Mouse (Mus musculus) neural tube, embryonic 15.5 days (tissue): Measurements from ENCODE around the gene Impg1. TPM values are rescaled to one million over a fixed set of nuclear protein-coding genes. Genes with fewer than 3 reads are reported as not detected.

Experiments
- ATAC-seq: fragments of 200-750 bp; cut with Nextera tagmentation; 2 replicates; pipeline ENCODE4 v1.8.0; 2017; ENCODE audit warnings: mild to moderate bottlenecking, moderate TSS enrichment, moderate library complexity; ENCODE audit not compliant: low FRiP score
- H3K27ac ChIP-seq: fragments of 300-500 bp; sonication (generic); replicated peaks from 2 replicates; pipeline ENCODE4 v1.5.1; 2015; ENCODE audit warnings: mild to moderate bottlenecking, inconsistent platforms
- H3K27me3 ChIP-seq: fragments of 300-500 bp; sonication (generic); replicated peaks from 2 replicates; pipeline ENCODE4 v1.6.1; 2015; ENCODE audit warnings: inconsistent platforms
- H3K36me3 ChIP-seq: fragments of 300-500 bp; sonication (generic); 2 replicates; pipeline ENCODE4 v1.6.1; 2015; ENCODE audit warnings: inconsistent platforms
- H3K4me1 ChIP-seq: fragments of 300-500 bp; sonication (generic); 2 replicates; pipeline ENCODE4 v1.6.1; 2015; ENCODE audit warnings: inconsistent platforms
- H3K4me2 ChIP-seq: fragments of 300-500 bp; sonication (generic); 2 replicates; pipeline ENCODE4 v1.6.1; 2015; ENCODE audit warnings: inconsistent platforms, mild to moderate bottlenecking, moderate library complexity
- H3K4me3 ChIP-seq: fragments of 300-500 bp; sonication (generic); replicated peaks from 2 replicates; pipeline ENCODE4 v1.5.1; 2015; ENCODE audit warnings: mild to moderate bottlenecking, inconsistent platforms
- H3K9ac ChIP-seq: fragments of 300-500 bp; sonication (generic); replicated peaks from 2 replicates; pipeline ENCODE4 v1.6.1; 2015; ENCODE audit warnings: mild to moderate bottlenecking, inconsistent platforms
- H3K9me3 ChIP-seq: fragments of 300-500 bp; sonication (generic); replicated peaks from 2 replicates; pipeline ENCODE4 v1.6.1; 2016; ENCODE audit warnings: inconsistent platforms
- WGBS: fragments of 180-500 bp; shearing (Covaris S2); methylation state at CpG from one replicate; pipeline ENCODE4 v1.1.7; 2015; ENCODE audit warnings: mixed read lengths; 5-methylcytosine and 5-hydroxymethylcytosine counted together
- polyA plus RNA-seq: library from polyadenylated mRNA; unstranded; fragments of >200 nt; fragmentation: Nextera tagmentation; extraction: Ambion mirVana; gene quantifications from 2 replicates; pipeline ENCODE4 v1.2.1, GENCODE M21; 2015

The Impg1 gene
- polyA plus RNA-seq, 1 experiment from 2014 or later: 0.05 TPM

GRCm38 (mm10) chr9:80307629-80308028, 157.7 kb downstream of the Impg1 start:
- H3K9me3 ChIP-seq: no peaks in the 10 kb centered on the region
- no peaks in the 10 kb centered on the region for H3K4me1 ChIP-seq
- 90% methylated on average over 13 of the region's 13 CpGs for WGBS
- no peak overlapping the region for H3K4me2 ChIP-seq
- H3K9ac ChIP-seq: no peak overlapping the region
- no peak for ATAC-seq
- H3K27me3 ChIP-seq: no peaks in the 10 kb centered on the region
- H3K4me3 ChIP-seq: no peak overlapping the region
- H3K27ac ChIP-seq: no peak overlapping the region
- H3K36me3 ChIP-seq: no peaks in the 10 kb centered on the region

- no peak overlapping the region for H3K27ac ChIP-seq
- no peak overlapping the region for H3K4me3 ChIP-seq
- peak overlapping the region; percentile 29; the same call in 1 of the 2 replicates for H3K9ac ChIP-seq
- no peaks in the 10 kb centered on the region for H3K36me3 ChIP-seq
- no peaks in the 10 kb centered on the region for H3K4me1 ChIP-seq
- 43% methylated on average over 11 of the region's 11 CpGs for WGBS
- no peaks in the 10 kb centered on the region for H3K9me3 ChIP-seq
- peak; percentile 61; the same call in 1 of the 2 replicates for ATAC-seq
- H3K4me2 ChIP-seq: peak overlapping the region; percentile 34
- no peaks in the 10 kb centered on the region for H3K27me3 ChIP-seq
Observed at GRCm38 (mm10) chr9:80306853-80307252, 158.4 kb downstream of the Impg1 start.

- no peaks in the 10 kb centered on the region for H3K4me1 ChIP-seq
- no peaks in the 10 kb centered on the region for H3K9me3 ChIP-seq
- no peak overlapping the region for H3K27ac ChIP-seq
- no peak overlapping the region for H3K4me2 ChIP-seq
- no peaks in the 10 kb centered on the region for H3K36me3 ChIP-seq
- H3K27me3 ChIP-seq: no peaks in the 10 kb centered on the region
- ATAC-seq: peak; percentile 28; the same call in 1 of the 2 replicates
- WGBS: 87% methylated on average over 4 of the region's 4 CpGs
- H3K4me3 ChIP-seq: no peak overlapping the region
- no peak overlapping the region for H3K9ac ChIP-seq
Observed at GRCm38 (mm10) chr9:80306390-80306789, 158.9 kb downstream of the Impg1 start.

- H3K9ac ChIP-seq: no peak overlapping the region
- no peaks in the 10 kb centered on the region for H3K27me3 ChIP-seq
- no peak overlapping the region for H3K4me3 ChIP-seq
- WGBS: 78% methylated on average over 4 of the region's 4 CpGs
- no peak overlapping the region for H3K4me2 ChIP-seq
- no peaks in the 10 kb centered on the region for H3K36me3 ChIP-seq
- H3K27ac ChIP-seq: no peak overlapping the region
- no peak for ATAC-seq
- no peaks in the 10 kb centered on the region for H3K9me3 ChIP-seq
- H3K4me1 ChIP-seq: no peaks in the 10 kb centered on the region
Observed at GRCm38 (mm10) chr9:80303518-80303917, 161.8 kb downstream of the Impg1 start.

GRCm38 (mm10) chr9:80299031-80299430, 166.2 kb downstream of the Impg1 start:
- Histone ChIP-seq H3K4me3 (no peak overlapping the region), H3K9me3 (no peaks in the 10 kb centered on the region), H3K4me2 (no peak overlapping the region), H3K9ac (no peak overlapping the region), H3K36me3 (no peaks in the 10 kb centered on the region), H3K4me1 (no peaks in the 10 kb centered on the region), H3K27me3 (no peaks in the 10 kb centered on the region), H3K27ac (no peak overlapping the region)
- WGBS: 94% methylated on average over 9 of the region's 9 CpGs
- no peak for ATAC-seq

- 84% methylated on average over 4 of the region's 4 CpGs for WGBS
- no peak overlapping the region for H3K9ac ChIP-seq
- no peaks in the 10 kb centered on the region for H3K27me3 ChIP-seq
- no peaks in the 10 kb centered on the region for H3K4me1 ChIP-seq
- no peaks in the 10 kb centered on the region for H3K9me3 ChIP-seq
- H3K4me2 ChIP-seq: no peak overlapping the region
- H3K36me3 ChIP-seq: peaks cover 5% of the 10 kb centered on the region
- H3K4me3 ChIP-seq: no peak overlapping the region
- no peak for ATAC-seq
- H3K27ac ChIP-seq: no peak overlapping the region
Observed at GRCm38 (mm10) chr9:80296086-80296485, 169.2 kb downstream of the Impg1 start.

GRCm38 (mm10) chr9:80293056-80293584, 172.2 kb downstream of the Impg1 start:
- no peak overlapping the region for H3K4me2 ChIP-seq
- no peaks in the 10 kb centered on the region for H3K27me3 ChIP-seq
- no peak overlapping the region for H3K4me3 ChIP-seq
- no peak overlapping the region for H3K9ac ChIP-seq
- peaks cover 7% of the 10 kb centered on the region for H3K36me3 ChIP-seq
- no peak overlapping the region for H3K27ac ChIP-seq
- no peaks in the 10 kb centered on the region for H3K4me1 ChIP-seq
- ATAC-seq: no peak
- WGBS: 66% methylated on average over 2 of the region's 2 CpGs
- no peaks in the 10 kb centered on the region for H3K9me3 ChIP-seq

GRCm38 (mm10) chr9:80286845-80287244, 178.4 kb downstream of the Impg1 start:
- Histone ChIP-seq H3K4me1 (no peaks in the 10 kb centered on the region), H3K27me3 (no peaks in the 10 kb centered on the region), H3K4me2 (no peak overlapping the region), H3K27ac (no peak overlapping the region), H3K9ac (no peak overlapping the region), H3K9me3 (no peaks in the 10 kb centered on the region), H3K4me3 (no peak overlapping the region), H3K36me3 (peaks cover 7% of the 10 kb centered on the region)
- ATAC-seq: no peak
- WGBS: 82% methylated on average over 7 of the region's 7 CpGs

- Histone ChIP-seq H3K36me3 (peaks cover 7% of the 10 kb centered on the region), H3K27me3 (no peaks in the 10 kb centered on the region), H3K4me1 (no peaks in the 10 kb centered on the region), H3K9me3 (no peaks in the 10 kb centered on the region), H3K27ac (no peak overlapping the region), H3K4me3 (no peak overlapping the region), H3K4me2 (no peak overlapping the region), H3K9ac (no peak overlapping the region)
- no peak for ATAC-seq
- WGBS: 87% methylated on average over 2 of the region's 2 CpGs
Observed at GRCm38 (mm10) chr9:80284539-80285174, 180.6 kb downstream of the Impg1 start.

- Histone ChIP-seq H3K4me1 (no peaks in the 10 kb centered on the region), H3K4me2 (no peak overlapping the region), H3K4me3 (no peak overlapping the region), H3K9ac (no peak overlapping the region), H3K9me3 (no peaks in the 10 kb centered on the region), H3K27me3 (no peaks in the 10 kb centered on the region), H3K27ac (no peak overlapping the region), H3K36me3 (peaks cover 10% of the 10 kb centered on the region)
- ATAC-seq: no peak
- 98% methylated on average over 3 of the region's 3 CpGs for WGBS
Observed at GRCm38 (mm10) chr9:80282426-80282825, 182.9 kb downstream of the Impg1 start.

GRCm38 (mm10) chr9:80280724-80281123, 184.6 kb downstream of the Impg1 start:
- H3K4me3 ChIP-seq: no peak overlapping the region
- no peak overlapping the region for H3K9ac ChIP-seq
- ATAC-seq: no peak
- H3K4me1 ChIP-seq: no peaks in the 10 kb centered on the region
- H3K4me2 ChIP-seq: no peak overlapping the region
- 95% methylated on average over 1 of the region's 1 CpGs for WGBS
- H3K9me3 ChIP-seq: no peaks in the 10 kb centered on the region
- peaks cover 11% of the 10 kb centered on the region for H3K36me3 ChIP-seq
- no peaks in the 10 kb centered on the region for H3K27me3 ChIP-seq
- no peak overlapping the region for H3K27ac ChIP-seq

GRCm38 (mm10) chr9:80277770-80278169, 187.5 kb downstream of the Impg1 start:
- H3K27ac ChIP-seq: no peak overlapping the region
- H3K4me3 ChIP-seq: no peak overlapping the region
- H3K27me3 ChIP-seq: no peaks in the 10 kb centered on the region
- no peak for ATAC-seq
- no peaks in the 10 kb centered on the region for H3K4me1 ChIP-seq
- H3K4me2 ChIP-seq: no peak overlapping the region
- 85% methylated on average over 6 of the region's 6 CpGs for WGBS
- H3K9ac ChIP-seq: no peak overlapping the region
- H3K9me3 ChIP-seq: no peaks in the 10 kb centered on the region
- peaks cover 6% of the 10 kb centered on the region; the same call in 1 of the 2 replicates for H3K36me3 ChIP-seq
